In genomic region chr17:19444932-19445331, GRCm38 (mm10) we compare ENCODE assay signal across 32 mouse cellular contexts. TPM values are rescaled to one million over a fixed set of nuclear protein-coding genes. Genes with fewer than 3 reads are reported as not detected.
"Had no signal": no experiment of that assay in that cellular context is flagged by ENCODE, and none has a peak within 500 bp of the region (broad histone marks: within the 10 kb centered on the region; RNA-seq: fewer than 3 reads in every experiment).

No protein-coding gene starts in this region.

- ATAC-seq: liver, embryonic 12.5 days had no signal

- DNase-seq: kidney, adult 8-10 months; kidney, postnatal 14 days; kidney, postnatal 4 days; layer of hippocampus, adult 9-11 months; liver; lung, adult 18-20 months; lung, postnatal 14 days; lung, postnatal 4 days; midbrain, embryonic 14.5 days; right cerebral cortex, adult 18-20 months; right cerebral cortex, postnatal 14 days; right cerebral cortex, postnatal 4 days; thymus, postnatal 25 days had no signal

RNA-seq across cellular contexts. Expression of gene Vmn2r100, which starts 59.6 kb away (rescaled TPM):
- total RNA-seq: layer of hippocampus, adult 2 months; layer of hippocampus, postnatal 25 days; left cerebral cortex, adult 18-20 months; left cerebral cortex, postnatal 25 days; megakaryocyte progenitor cell, adult 5-6 weeks; megakaryocyte-erythroid progenitor cell, adult 5-6 weeks; midbrain, postnatal 0 days had no signal
- polyA plus RNA-seq: kidney, embryonic 15.5 days; limb, embryonic 10.5 days; limb, embryonic 13.5 days; liver, embryonic 12.5 days; liver, embryonic 15.5 days; lung, embryonic 15.5 days; midbrain, embryonic 11.5 days; midbrain, embryonic 14.5 days; midbrain, postnatal 0 days; neural tube, embryonic 12.5 days; neural tube, embryonic 15.5 days; stomach, embryonic 14.5 days; stomach, postnatal 0 days; thymus, postnatal 0 days had no signal
